Mouse (Mus musculus): ENCODE measurements around the gene Grm6. TPM values are rescaled to one million over a fixed set of nuclear protein-coding genes. Genes with fewer than 3 reads are reported as not detected.

The Grm6 gene
- total RNA-seq, 1 experiment, result 0.71 TPM

GRCm38 (mm10) chr11:50848520-50849137, 1.9 kb upstream of the Grm6 start:
- no peak for DNase-seq (ENCODE audit: low read depth, low spot score)
- TF ChIP-seq HCFC1 (IDR thresholded peaks at IDR 0.05; ENCODE audit: borderline replicate concordance, insufficient read depth, low read length) (no peak), ZNF384 (IDR thresholded peaks at IDR 0.05; ENCODE audit: low read depth, low read length) (no peak), CHD2 (IDR thresholded peaks at IDR 0.05; ENCODE audit: low read depth, low read length) (no peak), ZC3H11A (IDR thresholded peaks at IDR 0.05; ENCODE audit: borderline replicate concordance, low read depth, low read length) (no peak), MAFK (IDR thresholded peaks at IDR 0.05; ENCODE audit: insufficient read depth, low read depth, low read length) (no peak)
- Histone ChIP-seq H3K36me3 (ENCODE audit: control insufficient read depth, insufficient read depth, low read length, poor library complexity, severe bottlenecking) (no peaks in the 10 kb centered on the region), H3K4me3 (ENCODE audit: insufficient read depth in 1 of 2, low read depth in 1 of 2, low read length in 2 of 2, poor library complexity in 1 of 2, severe bottlenecking in 1 of 2) (no peak overlapping the region), H3K27ac (ENCODE audit: insufficient read depth, low read depth, low read length, poor library complexity, severe bottlenecking) (no peak overlapping the region), H3K4me1 (ENCODE audit: control insufficient read depth in 2 of 2, insufficient read depth in 2 of 2, low read length in 2 of 2, poor library complexity in 1 of 2) (peaks cover 2 to 15% of the 10 kb centered on the region in 2 experiments; a peak in 3 of 4 replicates), H3K9me3 (ENCODE audit: control insufficient read depth, insufficient read depth, low read depth, low read length) (no peaks in the 10 kb centered on the region), H3K9ac (ENCODE audit: insufficient read depth, low read depth, low read length, poor library complexity, severe bottlenecking) (no peak overlapping the region)
- in situ Hi-C loops (cut with MboI; ENCODE audit: low sequenced_read_pairs in 2 of 2, unreplicated experiment in 2 of 2), result no loop called here

GRCm38 (mm10) chr11:50849310-50849709, 1.2 kb upstream of the Grm6 start:
- Histone ChIP-seq H3K9me3 (ENCODE audit: control insufficient read depth, insufficient read depth, low read depth, low read length) (no peaks in the 10 kb centered on the region), H3K36me3 (ENCODE audit: control insufficient read depth, insufficient read depth, low read length, poor library complexity, severe bottlenecking) (no peaks in the 10 kb centered on the region), H3K4me1 (ENCODE audit: control insufficient read depth in 2 of 2, insufficient read depth in 2 of 2, low read length in 2 of 2, poor library complexity in 1 of 2) (peaks cover 2 to 19% of the 10 kb centered on the region in 2 experiments; a peak in 3 of 4 replicates), H3K4me3 (ENCODE audit: insufficient read depth in 1 of 2, low read depth in 1 of 2, low read length in 2 of 2, poor library complexity in 1 of 2, severe bottlenecking in 1 of 2) (no peak overlapping the region), H3K27ac (ENCODE audit: insufficient read depth, low read depth, low read length, poor library complexity, severe bottlenecking) (no peak overlapping the region), H3K9ac (ENCODE audit: insufficient read depth, low read depth, low read length, poor library complexity, severe bottlenecking) (no peak overlapping the region)
- in situ Hi-C loops (cut with MboI; ENCODE audit: low sequenced_read_pairs in 2 of 2, unreplicated experiment in 2 of 2), result no loop called here
- no peak for DNase-seq (ENCODE audit: low read depth, low spot score)
- TF ChIP-seq MAFK (IDR thresholded peaks at IDR 0.05; ENCODE audit: insufficient read depth, low read depth, low read length) (no peak), ZC3H11A (IDR thresholded peaks at IDR 0.05; ENCODE audit: borderline replicate concordance, low read depth, low read length) (no peak), ZNF384 (IDR thresholded peaks at IDR 0.05; ENCODE audit: low read depth, low read length) (no peak), HCFC1 (IDR thresholded peaks at IDR 0.05; ENCODE audit: borderline replicate concordance, insufficient read depth, low read length) (no peak), CHD2 (IDR thresholded peaks at IDR 0.05; ENCODE audit: low read depth, low read length) (no peak)

DNA sequence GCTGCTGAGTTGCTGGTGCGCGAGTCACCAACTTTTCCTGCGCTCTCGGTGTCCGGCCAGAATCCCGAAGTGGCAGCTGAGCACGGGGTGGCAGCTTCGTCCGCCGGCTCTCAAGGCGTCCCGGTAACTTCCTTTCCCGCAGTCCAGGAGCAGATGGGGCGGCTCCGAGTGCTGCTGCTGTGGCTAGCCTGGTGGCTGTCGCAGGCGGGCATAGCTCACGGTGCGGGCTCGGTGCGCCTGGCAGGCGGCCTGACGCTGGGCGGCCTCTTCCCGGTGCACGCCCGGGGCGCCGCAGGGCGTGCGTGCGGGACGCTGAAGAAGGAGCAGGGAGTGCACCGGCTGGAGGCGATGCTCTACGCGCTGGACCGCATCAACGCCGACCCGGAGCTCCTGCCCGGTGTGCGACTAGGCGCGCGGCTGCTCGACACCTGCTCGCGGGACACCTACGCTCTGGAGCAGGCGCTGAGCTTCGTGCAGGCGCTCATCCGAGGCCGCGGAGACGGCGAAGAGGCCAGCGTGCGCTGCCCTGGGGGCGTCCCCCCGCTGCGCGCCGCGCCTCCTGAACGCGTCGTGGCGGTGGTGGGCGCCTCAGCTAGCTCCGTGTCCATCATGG, 610 bp downstream of the Grm6 start:
- DNase-seq (ENCODE audit: low read depth, low spot score), result no peak
- TF ChIP-seq HCFC1 (IDR thresholded peaks at IDR 0.05; ENCODE audit: borderline replicate concordance, insufficient read depth, low read length) (no peak), ZNF384 (IDR thresholded peaks at IDR 0.05; ENCODE audit: low read depth, low read length) (no peak), MAFK (IDR thresholded peaks at IDR 0.05; ENCODE audit: insufficient read depth, low read depth, low read length) (no peak), ZC3H11A (IDR thresholded peaks at IDR 0.05; ENCODE audit: borderline replicate concordance, low read depth, low read length) (no peak), CHD2 (IDR thresholded peaks at IDR 0.05; ENCODE audit: low read depth, low read length) (no peak)
- Histone ChIP-seq H3K4me1 (ENCODE audit: control insufficient read depth in 2 of 2, insufficient read depth in 2 of 2, low read length in 2 of 2, poor library complexity in 1 of 2) (peaks cover 2 to 19% of the 10 kb centered on the region in 2 experiments; a peak in 3 of 4 replicates), H3K36me3 (ENCODE audit: control insufficient read depth, insufficient read depth, low read length, poor library complexity, severe bottlenecking) (no peaks in the 10 kb centered on the region), H3K27ac (ENCODE audit: insufficient read depth, low read depth, low read length, poor library complexity, severe bottlenecking) (no peak overlapping the region), H3K4me3 (ENCODE audit: insufficient read depth in 1 of 2, low read depth in 1 of 2, low read length in 2 of 2, poor library complexity in 1 of 2, severe bottlenecking in 1 of 2) (peak overlapping the region; percentile 27 to 70), H3K9me3 (ENCODE audit: control insufficient read depth, insufficient read depth, low read depth, low read length) (no peaks in the 10 kb centered on the region), H3K9ac (ENCODE audit: insufficient read depth, low read depth, low read length, poor library complexity, severe bottlenecking) (peak overlapping the region; percentile 39; the same call in 1 of the 2 replicates)
- in situ Hi-C loops (cut with MboI; ENCODE audit: low sequenced_read_pairs in 2 of 2, unreplicated experiment in 2 of 2), result no loop called here

DNA sequence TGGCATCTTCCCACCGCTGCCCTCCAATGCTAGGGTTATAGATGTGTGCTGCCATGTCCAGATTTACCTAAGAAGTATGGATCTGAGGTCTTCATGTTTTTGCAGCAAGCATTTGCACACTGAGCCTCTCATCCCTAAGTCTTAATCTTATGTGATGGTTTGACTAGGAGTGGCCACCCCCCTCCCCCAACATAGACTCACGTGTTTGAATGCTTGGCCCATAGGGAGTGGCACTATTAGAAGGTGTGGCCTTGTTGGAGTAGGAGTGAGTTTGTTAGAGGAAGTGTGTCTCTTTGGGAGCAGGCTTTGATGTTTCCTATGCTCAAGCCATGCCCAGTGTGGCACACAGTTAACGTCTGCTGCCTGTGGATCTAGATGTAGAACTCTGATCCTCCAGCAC, 28.2 kb downstream of the Grm6 start:
- H3K27ac ChIP-seq (ENCODE audit: insufficient read depth, low read depth, low read length, poor library complexity, severe bottlenecking), result no peak overlapping the region
- H3K4me3 ChIP-seq (ENCODE audit: insufficient read depth in 1 of 2, low read depth in 1 of 2, low read length in 2 of 2, poor library complexity in 1 of 2, severe bottlenecking in 1 of 2), result no peak overlapping the region
- no peak for TF ChIP-seq ZC3H11A (IDR thresholded peaks at IDR 0.05; ENCODE audit: borderline replicate concordance, low read depth, low read length)
- no peak for TF ChIP-seq HCFC1 (IDR thresholded peaks at IDR 0.05; ENCODE audit: borderline replicate concordance, insufficient read depth, low read length)
- TF ChIP-seq CHD2 (IDR thresholded peaks at IDR 0.05; ENCODE audit: low read depth, low read length), result no peak
- TF ChIP-seq MAFK (IDR thresholded peaks at IDR 0.05; ENCODE audit: insufficient read depth, low read depth, low read length), result no peak
- no peak for TF ChIP-seq ZNF384 (IDR thresholded peaks at IDR 0.05; ENCODE audit: low read depth, low read length)
- no peaks in the 10 kb centered on the region; the same call in 1 of the 2 replicates for H3K36me3 ChIP-seq (ENCODE audit: control insufficient read depth, insufficient read depth, low read length, poor library complexity, severe bottlenecking)
- no peaks in the 10 kb centered on the region for H3K9me3 ChIP-seq (ENCODE audit: control insufficient read depth, insufficient read depth, low read depth, low read length)
- in situ Hi-C loops (cut with MboI; ENCODE audit: low sequenced_read_pairs in 2 of 2, unreplicated experiment in 2 of 2), result no loop called here
- H3K9ac ChIP-seq (ENCODE audit: insufficient read depth, low read depth, low read length, poor library complexity, severe bottlenecking), result no peak overlapping the region
- DNase-seq (ENCODE audit: low read depth, low spot score), result no peak
- H3K4me1 ChIP-seq (ENCODE audit: control insufficient read depth in 2 of 2, insufficient read depth in 2 of 2, low read length in 2 of 2, poor library complexity in 1 of 2), result no peaks in the 10 kb centered on the region; a peak in 1 of 4 replicates

Measured in ES-E14 (cell line).